Comparison of ENCODE assay signal across 23 mouse cellular contexts in the genomic region with DNA sequence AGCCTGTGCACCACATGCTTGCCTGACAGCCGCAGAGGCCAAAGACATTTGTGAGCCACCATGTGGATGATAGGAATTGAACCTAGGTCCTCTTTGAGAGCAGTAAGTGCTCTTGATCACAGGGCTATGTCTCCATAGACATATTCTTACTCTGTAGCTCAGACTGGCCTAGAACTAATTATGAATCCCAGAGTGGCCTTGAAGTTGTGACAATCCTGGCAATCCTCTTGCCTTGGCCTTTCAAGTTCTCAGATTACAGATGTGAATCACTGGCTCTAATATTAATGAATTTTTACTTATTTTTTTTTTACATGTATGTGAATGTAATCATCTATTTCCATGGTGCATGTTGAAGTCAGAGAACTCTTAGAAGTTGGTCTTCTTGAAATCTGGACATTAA. TPM values are rescaled to one million over a fixed set of nuclear protein-coding genes. Genes with fewer than 3 reads are reported as not detected.
DNase-seq lines count a peak whose midpoint lies in the region; ATAC-seq lines count a peak whose summit lies in the region.
"Had no signal": no experiment of that assay in that cellular context is flagged by ENCODE, and none has a peak within 500 bp of the region (broad histone marks: within the 10 kb centered on the region; RNA-seq: fewer than 3 reads in every experiment).

No protein-coding gene starts in this region.

- WGBS in kidney, embryonic 15.5 days: 93% methylated on average over 1 of the region's 1 CpGs

- no peak overlapping the region for H3K9ac ChIP-seq in kidney, embryonic 15.5 days
- H3K9ac ChIP-seq: embryonic facial prominence, embryonic 12.5 days; forebrain, embryonic 13.5 days; forebrain, embryonic 15.5 days; forebrain, postnatal 0 days had no signal

- H3K36me3 ChIP-seq in kidney, embryonic 15.5 days: peaks cover 86% of the 10 kb centered on the region

- no peaks in the 10 kb centered on the region for H3K9me3 ChIP-seq in kidney, embryonic 15.5 days (replicated peaks)
- H3K9me3 ChIP-seq: embryonic facial prominence, embryonic 10.5 days; embryonic facial prominence, embryonic 12.5 days; forebrain, embryonic 13.5 days; forebrain, embryonic 15.5 days; G1E had no signal

- no peak for ATAC-seq in kidney, embryonic 15.5 days (replicated peaks; ENCODE audit: low FRiP score)
- ATAC-seq: activated CD4-positive, CD25-positive, alpha-beta regulatory T cell, adult 4 months; CD4-positive, CD25-positive, alpha-beta regulatory T cell, adult 4 months; forebrain, embryonic 13.5 days; forebrain, embryonic 15.5 days; forebrain, postnatal 0 days; Patski had no signal

- H3K27ac ChIP-seq in kidney, embryonic 15.5 days: no peak overlapping the region
- H3K27ac ChIP-seq: embryonic facial prominence, embryonic 10.5 days; embryonic facial prominence, embryonic 12.5 days; forebrain, embryonic 13.5 days; forebrain, embryonic 15.5 days had no signal

- no peaks in the 10 kb centered on the region for H3K27me3 ChIP-seq in kidney, embryonic 15.5 days
- H3K27me3 ChIP-seq: CH12.LX; embryonic facial prominence, embryonic 12.5 days; forebrain, embryonic 13.5 days; forebrain, embryonic 15.5 days; Patski had no signal

- H3K4me3 ChIP-seq in kidney, embryonic 15.5 days (replicated peaks): no peak overlapping the region
- H3K4me3 ChIP-seq: embryonic facial prominence, embryonic 10.5 days; embryonic facial prominence, embryonic 12.5 days; forebrain, embryonic 13.5 days; forebrain, embryonic 15.5 days had no signal

- H3K4me2 ChIP-seq in kidney, embryonic 15.5 days: no peak overlapping the region
- H3K4me2 ChIP-seq: embryonic facial prominence, embryonic 12.5 days; forebrain, embryonic 13.5 days; forebrain, embryonic 15.5 days had no signal

- DNase-seq in adrenal gland, adult (ENCODE audit: inconsistent age in 2 of 2, low spot score in 1 of 2): peak; percentile 46 to 81
- DNase-seq in adrenal gland, adult 18-20 months (ENCODE audit: low spot score in 2 of 2): no peak
- peak; percentile 46 for DNase-seq in adrenal gland, adult 8-10 months
- no peak for DNase-seq in adrenal gland, postnatal 25 days
- DNase-seq in adrenal gland, postnatal 36 days: peak; percentile 27 to 37
- DNase-seq: B cell, adult 2 months; cerebellum, adult 11 months; cerebellum, adult 18-20 months; cerebellum, adult 8-10 months; cerebellum, adult 9-11 months; cerebellum, postnatal 14 days; cerebellum, postnatal 36 days; forebrain, postnatal 0 days had no signal

- no peaks in the 10 kb centered on the region for H3K4me1 ChIP-seq in kidney, embryonic 15.5 days
- H3K4me1 ChIP-seq: embryonic facial prominence, embryonic 10.5 days; embryonic facial prominence, embryonic 12.5 days; forebrain, embryonic 13.5 days; forebrain, embryonic 15.5 days had no signal

RNA-seq across cellular contexts. Expression of a gene that starts 39.8 kb away (rescaled TPM):
- 1 to 10 TPM; 5.3 to 6.1 TPM for total RNA-seq in adrenal gland, adult 18-20 months (2021)
- total RNA-seq in adrenal gland, adult 8-10 months (2022): 10 to 100 TPM in 1 of 4 experiments, 1 to 10 TPM in 3; 6.4 to 10.7 (median 6.8) TPM
- 8.2 and 10.9 TPM in 2 replicates for total RNA-seq in adrenal gland, postnatal 25 days (2021)
- 1 to 10 TPM; 5.6 to 6.7 TPM for total RNA-seq in adrenal gland, postnatal 36 days (2021)
- 28.0 TPM in 2 replicates for polyA plus RNA-seq in kidney, embryonic 15.5 days (2015; fragmentation: Nextera tagmentation; extraction: Ambion mirVana)

RNA-seq across cellular contexts. Expression of a gene that starts 40.0 kb away (rescaled TPM):
- 10 to 100 TPM; 39.0 to 48.5 TPM for total RNA-seq in adrenal gland, adult 18-20 months (2021)
- total RNA-seq in adrenal gland, adult 8-10 months (2022): 10 to 100 TPM; 46.3 to 75.8 (median 55.2) TPM
- total RNA-seq in adrenal gland, postnatal 25 days (2021): 48.0 and 63.3 TPM in 2 replicates
- 10 to 100 TPM; 41.4 to 55.7 TPM for total RNA-seq in adrenal gland, postnatal 36 days (2021)
- 47.6 and 50.3 TPM in 2 replicates for polyA plus RNA-seq in kidney, embryonic 15.5 days (2015; fragmentation: Nextera tagmentation; extraction: Ambion mirVana)

RNA-seq across cellular contexts. Expression of a gene that starts 59.1 kb away (rescaled TPM):
- 10 to 100 TPM in 1 of 2 experiments, 1 to 10 TPM in 1; 8.5 to 10.3 TPM for total RNA-seq in adrenal gland, adult 18-20 months (2021)
- 10 to 100 TPM; 12.9 to 14.8 (median 13.4) TPM for total RNA-seq in adrenal gland, adult 8-10 months (2022)
- 10.2 and 14.5 TPM in 2 replicates for total RNA-seq in adrenal gland, postnatal 25 days (2021)
- 10 to 100 TPM in 1 of 2 experiments, 1 to 10 TPM in 1; 9.7 to 13.1 TPM for total RNA-seq in adrenal gland, postnatal 36 days (2021)
- 4.4 and 5.4 TPM in 2 replicates for polyA plus RNA-seq in kidney, embryonic 15.5 days (2015; fragmentation: Nextera tagmentation; extraction: Ambion mirVana)

Comparison
In these comparisons a context has a peak if more than half of its experiments do, and no peak if none do; other contexts are left out.
1. DNase-seq: peak in adrenal gland, adult (2 of 2), adrenal gland, adult 8-10 months (single experiment) and adrenal gland, postnatal 36 days (2 of 2); none in adrenal gland, adult 18-20 months (0 of 2) and adrenal gland, postnatal 25 days (single experiment).